Mouse (Mus musculus): ENCODE results near the gene Ppt2. TPM values are rescaled to one million over a fixed set of nuclear protein-coding genes. Genes with fewer than 3 reads are reported as not detected.

The Ppt2 gene
- total RNA-seq, 1 experiment from 2014 or later = 38.4 TPM

- no peak for ATAC-seq (replicated peaks; ENCODE audit: insufficient number of reproducible peaks, low FRiP score, low TSS enrichment, poor library complexity, severe bottlenecking)
These were observed 3.3 kb downstream of the Ppt2 start for GRCm38 (mm10) chr17:34624981-34625380.

- ATAC-seq (replicated peaks; ENCODE audit: insufficient number of reproducible peaks, low FRiP score, low TSS enrichment, poor library complexity, severe bottlenecking) = no peak
These were observed 5.1 kb downstream of the Ppt2 start for GRCm38 (mm10) chr17:34623161-34623560.

- ATAC-seq (replicated peaks; ENCODE audit: insufficient number of reproducible peaks, low FRiP score, low TSS enrichment, poor library complexity, severe bottlenecking) = no peak
These were observed 7.3 kb downstream of the Ppt2 start for GRCm38 (mm10) chr17:34621006-34621405.

- peak; percentile 77 for ATAC-seq (replicated peaks; ENCODE audit: insufficient number of reproducible peaks, low FRiP score, low TSS enrichment, poor library complexity, severe bottlenecking)
These were observed 9.3 kb downstream of the Ppt2 start for GRCm38 (mm10) chr17:34618999-34619398.

- ATAC-seq (replicated peaks; ENCODE audit: insufficient number of reproducible peaks, low FRiP score, low TSS enrichment, poor library complexity, severe bottlenecking) = no peak
These were observed 12.4 kb downstream of the Ppt2 start, which contains the start of gene Egfl8 for GRCm38 (mm10) chr17:34615871-34616270. Egfl8 (minus strand) TSS chr17:34615971.

- ATAC-seq (replicated peaks; ENCODE audit: insufficient number of reproducible peaks, low FRiP score, low TSS enrichment, poor library complexity, severe bottlenecking) = no peak
These were observed 14.5 kb downstream of the Ppt2 start for GRCm38 (mm10) chr17:34613830-34614229.

- no peak for ATAC-seq (replicated peaks; ENCODE audit: insufficient number of reproducible peaks, low FRiP score, low TSS enrichment, poor library complexity, severe bottlenecking)
These were observed 15.2 kb downstream of the Ppt2 start for GRCm38 (mm10) chr17:34613054-34613645.

GRCm38 (mm10) chr17:34611050-34611449 is 17.3 kb downstream of the Ppt2 start:
- ATAC-seq (replicated peaks; ENCODE audit: insufficient number of reproducible peaks, low FRiP score, low TSS enrichment, poor library complexity, severe bottlenecking) = no peak

GRCm38 (mm10) chr17:34607997-34608396 is 20.3 kb downstream of the Ppt2 start:
- ATAC-seq (replicated peaks; ENCODE audit: insufficient number of reproducible peaks, low FRiP score, low TSS enrichment, poor library complexity, severe bottlenecking) = no peak

GRCm38 (mm10) chr17:34606186-34607039 is 21.9 kb downstream of the Ppt2 start:
- no peak for ATAC-seq (replicated peaks; ENCODE audit: insufficient number of reproducible peaks, low FRiP score, low TSS enrichment, poor library complexity, severe bottlenecking)

- peak; percentile 40 for ATAC-seq (replicated peaks; ENCODE audit: insufficient number of reproducible peaks, low FRiP score, low TSS enrichment, poor library complexity, severe bottlenecking)
These were observed 22.7 kb downstream of the Ppt2 start for GRCm38 (mm10) chr17:34605609-34606008.

GRCm38 (mm10) chr17:34604511-34605237 is 23.6 kb downstream of the Ppt2 start:
- peak; percentile 1; the same call in 1 of the 2 replicates for ATAC-seq (replicated peaks; ENCODE audit: insufficient number of reproducible peaks, low FRiP score, low TSS enrichment, poor library complexity, severe bottlenecking)

- peak; percentile 77 for ATAC-seq (replicated peaks; ENCODE audit: insufficient number of reproducible peaks, low FRiP score, low TSS enrichment, poor library complexity, severe bottlenecking)
These were observed 24.2 kb downstream of the Ppt2 start, which contains the start of gene Agpat1 for GRCm38 (mm10) chr17:34604061-34604508. Agpat1 (plus strand) TSS chr17:34604262.

GRCm38 (mm10) chr17:34603375-34604060 is 24.8 kb downstream of the Ppt2 start, which contains the start of gene Rnf5:
Rnf5 (minus strand) TSS chr17:34603690.
- ATAC-seq (replicated peaks; ENCODE audit: insufficient number of reproducible peaks, low FRiP score, low TSS enrichment, poor library complexity, severe bottlenecking) = peak; percentile 74

GRCm38 (mm10) chr17:34601796-34602195 is 26.5 kb downstream of the Ppt2 start:
- no peak for ATAC-seq (replicated peaks; ENCODE audit: insufficient number of reproducible peaks, low FRiP score, low TSS enrichment, poor library complexity, severe bottlenecking)

- no peak for ATAC-seq (replicated peaks; ENCODE audit: insufficient number of reproducible peaks, low FRiP score, low TSS enrichment, poor library complexity, severe bottlenecking)
These were observed 28.4 kb downstream of the Ppt2 start for GRCm38 (mm10) chr17:34599891-34600290.

- ATAC-seq (replicated peaks; ENCODE audit: insufficient number of reproducible peaks, low FRiP score, low TSS enrichment, poor library complexity, severe bottlenecking) = no peak
These were observed 30.7 kb downstream of the Ppt2 start, which contains the start of gene Ager for GRCm38 (mm10) chr17:34597566-34598095. Ager (plus strand) TSS chr17:34597862.

- no peak for ATAC-seq (replicated peaks; ENCODE audit: insufficient number of reproducible peaks, low FRiP score, low TSS enrichment, poor library complexity, severe bottlenecking)
These were observed 32.2 kb downstream of the Ppt2 start for GRCm38 (mm10) chr17:34596098-34596497.
